Mouse (Mus musculus) hindbrain, embryonic 15.5 days (tissue): ENCODE measurements around the gene Ccdc38. TPM values are rescaled to one million over a fixed set of nuclear protein-coding genes. Genes with fewer than 3 reads are reported as not detected.
"Not testable (repeated sequence)": the region's sequence is repeated elsewhere in the genome, so short reads cannot be mapped to it uniquely, and the experiment has no call there.

Experiments used
- ATAC-seq: fragments of 200-750 bp; cut with Nextera tagmentation; 2 replicates; pipeline ENCODE4 v1.8.0; 2017; ENCODE audit warnings: low read depth, moderate number of reproducible peaks, moderate TSS enrichment; ENCODE audit not compliant: low FRiP score
- H3K27ac ChIP-seq: fragments of 300-500 bp; sonication (generic); replicated peaks from 2 replicates; pipeline ENCODE4 v1.5.1; 2015; ENCODE audit warnings: mild to moderate bottlenecking, inconsistent platforms
- H3K27me3 ChIP-seq: fragments of 300-500 bp; sonication (generic); 2 replicates; pipeline ENCODE4 v1.6.1; 2015; ENCODE audit warnings: control low read depth, inconsistent platforms
- H3K36me3 ChIP-seq: fragments of 300-500 bp; sonication (generic); 2 replicates; pipeline ENCODE4 v1.6.1; 2015; ENCODE audit warnings: control low read depth, inconsistent platforms
- H3K4me1 ChIP-seq: fragments of 300-500 bp; sonication (generic); replicated peaks from 2 replicates; pipeline ENCODE4 v1.6.1; 2015; ENCODE audit warnings: control low read depth, inconsistent platforms
- H3K4me2 ChIP-seq: fragments of 300-500 bp; sonication (generic); 2 replicates; pipeline ENCODE4 v1.6.1; 2015; ENCODE audit warnings: moderate library complexity, mild to moderate bottlenecking, inconsistent platforms
- H3K4me3 ChIP-seq: fragments of 300-500 bp; sonication (generic); 2 replicates; pipeline ENCODE4 v1.5.1; 2015; ENCODE audit warnings: mild to moderate bottlenecking, inconsistent platforms
- H3K9ac ChIP-seq: fragments of 300-500 bp; sonication (generic); 2 replicates; pipeline ENCODE4 v1.6.1; 2015; ENCODE audit warnings: inconsistent platforms
- H3K9me3 ChIP-seq: fragments of 300-500 bp; sonication (generic); 2 replicates; pipeline ENCODE4 v1.6.1; 2016; ENCODE audit warnings: control low read depth, inconsistent platforms
- WGBS: fragments of 180-500 bp; shearing (Covaris S2); methylation state at CpG from one replicate; pipeline ENCODE4 v1.1.7; 2015; 5-methylcytosine and 5-hydroxymethylcytosine counted together
- polyA plus RNA-seq: library from polyadenylated mRNA; unstranded; fragments of >200 nt; fragmentation: Nextera tagmentation; extraction: Ambion mirVana; gene quantifications from 2 replicates; pipeline ENCODE4 v1.2.1, GENCODE M21; 2015

Ccdc38 gene
- polyA plus RNA-seq, 1 experiment from 2014 or later, result 0.39 TPM

GRCm38 (mm10) chr10:93557971-93558370, 17.5 kb downstream of the Ccdc38 start:
- ATAC-seq, H3K4me2 ChIP-seq, H3K27ac ChIP-seq, H3K27me3 ChIP-seq, H3K4me1 ChIP-seq, H3K4me3 ChIP-seq, H3K9ac ChIP-seq, H3K9me3 ChIP-seq, H3K36me3 ChIP-seq: not testable (repeated sequence)
- WGBS, result 78% methylated on average over 2 of the region's 2 CpGs

GRCm38 (mm10) chr10:93559786-93560185, 19.4 kb downstream of the Ccdc38 start:
- Histone ChIP-seq H3K4me2 (no peak overlapping the region), H3K9ac (no peak overlapping the region), H3K9me3 (no peaks in the 10 kb centered on the region), H3K27ac (no peak overlapping the region), H3K4me1 (no peaks in the 10 kb centered on the region), H3K27me3 (no peaks in the 10 kb centered on the region), H3K4me3 (no peak overlapping the region), H3K36me3 (no peaks in the 10 kb centered on the region)
- 67% methylated on average over 9 of the region's 9 CpGs for WGBS
- no peak for ATAC-seq

GRCm38 (mm10) chr10:93564518-93565090, 24.2 kb downstream of the Ccdc38 start:
- WGBS, result 92% methylated on average over 14 of the region's 14 CpGs
- H3K9ac ChIP-seq, result no peak overlapping the region
- no peak for ATAC-seq

GRCm38 (mm10) chr10:93567066-93567465, 26.6 kb downstream of the Ccdc38 start:
- H3K4me3 ChIP-seq, result no peak overlapping the region
- WGBS, result 86% methylated on average over 10 of the region's 10 CpGs
- H3K36me3 ChIP-seq, result no peaks in the 10 kb centered on the region
- H3K4me2 ChIP-seq, result no peak overlapping the region
- ATAC-seq, result no peak
- no peaks in the 10 kb centered on the region for H3K27me3 ChIP-seq
- no peaks in the 10 kb centered on the region for H3K9me3 ChIP-seq
- no peak overlapping the region for H3K27ac ChIP-seq
- no peaks in the 10 kb centered on the region for H3K4me1 ChIP-seq
- H3K9ac ChIP-seq, result no peak overlapping the region

More at GRCm38 (mm10) chr10:93564518-93565090, 24.2 kb downstream of the Ccdc38 start:
- Histone ChIP-seq H3K4me2 (no peak overlapping the region), H3K27ac (no peak overlapping the region), H3K9me3 (no peaks in the 10 kb centered on the region), H3K4me1 (no peaks in the 10 kb centered on the region), H3K27me3 (no peaks in the 10 kb centered on the region), H3K36me3 (no peaks in the 10 kb centered on the region), H3K4me3 (no peak overlapping the region)

GRCm38 (mm10) chr10:93567841-93568566, 27.6 kb downstream of the Ccdc38 start:
- Histone ChIP-seq H3K4me3 (no peak overlapping the region), H3K27me3 (no peaks in the 10 kb centered on the region), H3K4me2 (no peak overlapping the region), H3K9me3 (no peaks in the 10 kb centered on the region), H3K9ac (no peak overlapping the region), H3K4me1 (no peaks in the 10 kb centered on the region), H3K27ac (no peak overlapping the region), H3K36me3 (no peaks in the 10 kb centered on the region)
- WGBS, result 89% methylated on average over 11 of the region's 11 CpGs
- ATAC-seq, result no peak

GRCm38 (mm10) chr10:93568671-93569070, 28.2 kb downstream of the Ccdc38 start:
- ATAC-seq, result no peak
- H3K9me3 ChIP-seq, result no peaks in the 10 kb centered on the region
- WGBS, result 89% methylated on average over 6 of the region's 6 CpGs
- no peaks in the 10 kb centered on the region for H3K4me1 ChIP-seq
- H3K27ac ChIP-seq, result no peak overlapping the region
- H3K9ac ChIP-seq, result no peak overlapping the region
- no peaks in the 10 kb centered on the region for H3K36me3 ChIP-seq
- no peaks in the 10 kb centered on the region for H3K27me3 ChIP-seq
- no peak overlapping the region for H3K4me3 ChIP-seq
- no peak overlapping the region for H3K4me2 ChIP-seq

GRCm38 (mm10) chr10:93572209-93572608, 31.8 kb downstream of the Ccdc38 start:
- no peaks in the 10 kb centered on the region for H3K9me3 ChIP-seq
- H3K4me2 ChIP-seq, result no peak overlapping the region
- ATAC-seq, result no peak
- WGBS, result 46% methylated on average over 2 of the region's 2 CpGs
- no peak overlapping the region for H3K4me3 ChIP-seq
- H3K36me3 ChIP-seq, result no peaks in the 10 kb centered on the region
- no peaks in the 10 kb centered on the region for H3K4me1 ChIP-seq
- H3K27ac ChIP-seq, result no peak overlapping the region
- no peaks in the 10 kb centered on the region for H3K27me3 ChIP-seq
- no peak overlapping the region for H3K9ac ChIP-seq

- no peaks in the 10 kb centered on the region for H3K36me3 ChIP-seq
- 71% methylated on average over 4 of the region's 4 CpGs for WGBS
- no peak for ATAC-seq
- H3K4me3 ChIP-seq, result no peak overlapping the region
- H3K27me3 ChIP-seq, result no peaks in the 10 kb centered on the region
- no peak overlapping the region for H3K4me2 ChIP-seq
- H3K27ac ChIP-seq, result no peak overlapping the region
- no peak overlapping the region for H3K9ac ChIP-seq
- no peaks in the 10 kb centered on the region for H3K9me3 ChIP-seq
- no peaks in the 10 kb centered on the region for H3K4me1 ChIP-seq
These were observed 34.5 kb downstream of the Ccdc38 start for GRCm38 (mm10) chr10:93574966-93575365.

GRCm38 (mm10) chr10:93575960-93576359, 35.5 kb downstream of the Ccdc38 start:
- H3K27me3 ChIP-seq, result no peaks in the 10 kb centered on the region

GRCm38 (mm10) chr10:93577271-93577886, 36.9 kb downstream of the Ccdc38 start:
- H3K4me3 ChIP-seq, result no peak overlapping the region
- WGBS, result 66% methylated on average over 13 of the region's 13 CpGs
- no peak for ATAC-seq
- H3K4me1 ChIP-seq, result no peaks in the 10 kb centered on the region
- no peaks in the 10 kb centered on the region for H3K27me3 ChIP-seq
- H3K9me3 ChIP-seq, result no peaks in the 10 kb centered on the region
- no peak overlapping the region for H3K9ac ChIP-seq
- peaks cover 2% of the 10 kb centered on the region for H3K36me3 ChIP-seq
- H3K27ac ChIP-seq, result no peak overlapping the region
- no peak overlapping the region for H3K4me2 ChIP-seq

More at GRCm38 (mm10) chr10:93575960-93576359, 35.5 kb downstream of the Ccdc38 start:
- ATAC-seq, result no peak
- WGBS, result 93% methylated on average over 8 of the region's 8 CpGs
- H3K27ac ChIP-seq, result no peak overlapping the region
- H3K4me3 ChIP-seq, result no peak overlapping the region
- no peaks in the 10 kb centered on the region for H3K9me3 ChIP-seq
- no peak overlapping the region for H3K4me2 ChIP-seq
- no peaks in the 10 kb centered on the region for H3K36me3 ChIP-seq
- H3K4me1 ChIP-seq, result no peaks in the 10 kb centered on the region
- no peak overlapping the region for H3K9ac ChIP-seq

GRCm38 (mm10) chr10:93588796-93589195, 48.4 kb downstream of the Ccdc38 start:
- 2% methylated on average over 11 of the region's 11 CpGs for WGBS
- no peaks in the 10 kb centered on the region for H3K27me3 ChIP-seq
- H3K4me3 ChIP-seq, result peak overlapping the region; percentile 81
- H3K36me3 ChIP-seq, result peaks cover 11% of the 10 kb centered on the region
- peak overlapping the region; percentile 69 for H3K9ac ChIP-seq
- peaks cover 29% of the 10 kb centered on the region for H3K4me1 ChIP-seq
- ATAC-seq, result peak; percentile 7; the same call in 1 of the 2 replicates
- H3K4me2 ChIP-seq, result peak overlapping the region; percentile 86
- H3K9me3 ChIP-seq, result no peaks in the 10 kb centered on the region
- peak overlapping the region; percentile 87 for H3K27ac ChIP-seq

GRCm38 (mm10) chr10:93589281-93589848, 48.9 kb downstream of the Ccdc38 start, which contains the start of gene Snrpf:
Gene Snrpf (minus strand): TSS chr10:93589706.
- peak within 1 kb of the TSS; percentile 69 for H3K9ac ChIP-seq
- under 1% methylated on average over 63 of the region's 63 CpGs for WGBS
- ATAC-seq, result peak; percentile 89
- no peaks in the 10 kb centered on the region for H3K9me3 ChIP-seq
- peaks cover 29% of the 10 kb centered on the region for H3K4me1 ChIP-seq
- peaks cover 11% of the 10 kb centered on the region for H3K36me3 ChIP-seq
- no peaks in the 10 kb centered on the region for H3K27me3 ChIP-seq
- H3K27ac ChIP-seq, result peak within 1 kb of the TSS; percentile 87
- H3K4me3 ChIP-seq, result peak within 1 kb of the TSS; percentile 81
- H3K4me2 ChIP-seq, result peak within 1 kb of the TSS; percentile 86
